Mouse (Mus musculus): ENCODE measurements around the gene Clcn3. TPM values are rescaled to one million over a fixed set of nuclear protein-coding genes. Genes with fewer than 3 reads are reported as not detected.

Gene Clcn3
- polyA plus RNA-seq, 1 experiment from 2014 or later, result 55.1 TPM

- WGBS, result 69% methylated on average over 5 of the region's 5 CpGs
- no peak overlapping the region for H3K27ac ChIP-seq (ENCODE audit: low read depth, low read length)
These were observed 4.6 kb downstream of the Clcn3 start for GRCm38 (mm10) chr8:60978496-60978895.

GRCm38 (mm10) chr8:60976818-60977217 lies 6.3 kb downstream of the Clcn3 start:
- H3K36me3 ChIP-seq (ENCODE audit: control insufficient read depth, insufficient read depth, low read length), result no peaks in the 10 kb centered on the region
- no peak overlapping the region for H3K27ac ChIP-seq (ENCODE audit: low read depth, low read length)
- H3K9me3 ChIP-seq (replicated peaks; ENCODE audit: control insufficient read depth, low read length), result no peaks in the 10 kb centered on the region
- no peak for DNase-seq (ENCODE audit: low spot score)
- no peak overlapping the region for H3K4me3 ChIP-seq (ENCODE audit: low read depth, low read length)
- peaks cover 5% of the 10 kb centered on the region for H3K4me1 ChIP-seq (ENCODE audit: control insufficient read depth, insufficient read depth, low read length)
- ATAC-seq, result no peak
- no peak overlapping the region for H3K4me2 ChIP-seq (ENCODE audit: low read length)
- WGBS, result 82% methylated on average over 9 of the region's 9 CpGs
- H3K9ac ChIP-seq (ENCODE audit: low read length), result no peak overlapping the region
- H3K27me3 ChIP-seq (replicated peaks; ENCODE audit: control insufficient read depth, insufficient read depth, low read length), result no peaks in the 10 kb centered on the region

More at GRCm38 (mm10) chr8:60978496-60978895, 4.6 kb downstream of the Clcn3 start:
- no peaks in the 10 kb centered on the region for H3K27me3 ChIP-seq (replicated peaks; ENCODE audit: control insufficient read depth, insufficient read depth, low read length)
- no peak for DNase-seq (ENCODE audit: low spot score)
- H3K4me1 ChIP-seq (ENCODE audit: control insufficient read depth, insufficient read depth, low read length), result peaks cover 6% of the 10 kb centered on the region
- no peak overlapping the region for H3K4me2 ChIP-seq (ENCODE audit: low read length)
- no peak overlapping the region for H3K9ac ChIP-seq (ENCODE audit: low read length)
- H3K9me3 ChIP-seq (replicated peaks; ENCODE audit: control insufficient read depth, low read length), result no peaks in the 10 kb centered on the region
- H3K4me3 ChIP-seq (ENCODE audit: low read depth, low read length), result no peak overlapping the region
- no peaks in the 10 kb centered on the region for H3K36me3 ChIP-seq (ENCODE audit: control insufficient read depth, insufficient read depth, low read length)
- ATAC-seq, result no peak

- Histone ChIP-seq H3K27ac (ENCODE audit: low read depth, low read length) (no peak overlapping the region), H3K4me2 (ENCODE audit: low read length) (no peak overlapping the region), H3K9ac (ENCODE audit: low read length) (no peak overlapping the region), H3K9me3 (replicated peaks; ENCODE audit: control insufficient read depth, low read length) (no peaks in the 10 kb centered on the region), H3K36me3 (ENCODE audit: control insufficient read depth, insufficient read depth, low read length) (no peaks in the 10 kb centered on the region), H3K4me1 (ENCODE audit: control insufficient read depth, insufficient read depth, low read length) (0 out of 2 replicates have a peak, but pooled peaks cover 3% of the 10 kb centered on the region), H3K4me3 (ENCODE audit: low read depth, low read length) (no peak overlapping the region), H3K27me3 (replicated peaks; ENCODE audit: control insufficient read depth, insufficient read depth, low read length) (no peaks in the 10 kb centered on the region)
- 87% methylated on average over 2 of the region's 2 CpGs for WGBS
- DNase-seq (ENCODE audit: low spot score), result no peak
- no peak for ATAC-seq
These were observed 8.3 kb downstream of the Clcn3 start for GRCm38 (mm10) chr8:60974837-60975236.

GRCm38 (mm10) chr8:60973448-60973847 lies 9.7 kb downstream of the Clcn3 start:
- Histone ChIP-seq H3K27me3 (replicated peaks; ENCODE audit: control insufficient read depth, insufficient read depth, low read length) (no peaks in the 10 kb centered on the region), H3K36me3 (ENCODE audit: control insufficient read depth, insufficient read depth, low read length) (no peaks in the 10 kb centered on the region), H3K4me1 (ENCODE audit: control insufficient read depth, insufficient read depth, low read length) (0 out of 2 replicates have a peak, but pooled peaks cover 3% of the 10 kb centered on the region), H3K4me2 (ENCODE audit: low read length) (no peak overlapping the region), H3K27ac (ENCODE audit: low read depth, low read length) (no peak overlapping the region), H3K9me3 (replicated peaks; ENCODE audit: control insufficient read depth, low read length) (no peaks in the 10 kb centered on the region), H3K4me3 (ENCODE audit: low read depth, low read length) (no peak overlapping the region), H3K9ac (ENCODE audit: low read length) (no peak overlapping the region)
- DNase-seq (ENCODE audit: low spot score) (no peak), ATAC-seq (no peak)
- whole genome bisulfite sequencing, result 82% methylated on average over 2 of the region's 2 CpGs

- Histone ChIP-seq H3K27ac (ENCODE audit: low read depth, low read length) (no peak overlapping the region), H3K4me2 (ENCODE audit: low read length) (no peak overlapping the region), H3K4me1 (ENCODE audit: control insufficient read depth, insufficient read depth, low read length) (0 out of 2 replicates have a peak, but pooled peaks cover 3% of the 10 kb centered on the region), H3K27me3 (replicated peaks; ENCODE audit: control insufficient read depth, insufficient read depth, low read length) (no peaks in the 10 kb centered on the region), H3K9me3 (replicated peaks; ENCODE audit: control insufficient read depth, low read length) (no peaks in the 10 kb centered on the region), H3K4me3 (ENCODE audit: low read depth, low read length) (no peak overlapping the region), H3K9ac (ENCODE audit: low read length) (no peak overlapping the region), H3K36me3 (ENCODE audit: control insufficient read depth, insufficient read depth, low read length) (no peaks in the 10 kb centered on the region)
- DNase-seq (ENCODE audit: low spot score), result peak; percentile 64
- 55% methylated on average over 4 of the region's 4 CpGs for WGBS
- no peak for ATAC-seq
These were observed 11.3 kb downstream of the Clcn3 start for GRCm38 (mm10) chr8:60971808-60972207.

- WGBS, result 54% methylated on average over 2 of the region's 2 CpGs
- Histone ChIP-seq H3K4me3 (ENCODE audit: low read depth, low read length) (no peak overlapping the region), H3K27ac (ENCODE audit: low read depth, low read length) (no peak overlapping the region), H3K9me3 (replicated peaks; ENCODE audit: control insufficient read depth, low read length) (no peaks in the 10 kb centered on the region), H3K36me3 (ENCODE audit: control insufficient read depth, insufficient read depth, low read length) (no peaks in the 10 kb centered on the region), H3K27me3 (replicated peaks; ENCODE audit: control insufficient read depth, insufficient read depth, low read length) (no peaks in the 10 kb centered on the region), H3K9ac (ENCODE audit: low read length) (no peak overlapping the region), H3K4me2 (ENCODE audit: low read length) (no peak overlapping the region), H3K4me1 (ENCODE audit: control insufficient read depth, insufficient read depth, low read length) (0 out of 2 replicates have a peak, but pooled peaks cover 3% of the 10 kb centered on the region)
- ATAC-seq (no peak), DNase-seq (ENCODE audit: low spot score) (no peak)
These were observed 14.0 kb downstream of the Clcn3 start for GRCm38 (mm10) chr8:60969091-60969490.

- H3K36me3 ChIP-seq (ENCODE audit: control insufficient read depth, insufficient read depth, low read length), result no peaks in the 10 kb centered on the region
- no peak overlapping the region for H3K27ac ChIP-seq (ENCODE audit: low read depth, low read length)
- no peaks in the 10 kb centered on the region for H3K27me3 ChIP-seq (replicated peaks; ENCODE audit: control insufficient read depth, insufficient read depth, low read length)
- no peak overlapping the region for H3K9ac ChIP-seq (ENCODE audit: low read length)
- H3K4me1 ChIP-seq (ENCODE audit: control insufficient read depth, insufficient read depth, low read length), result no peaks in the 10 kb centered on the region
- no peak for ATAC-seq
- DNase-seq (ENCODE audit: low spot score), result no peak
- H3K4me2 ChIP-seq (ENCODE audit: low read length), result no peak overlapping the region
- H3K9me3 ChIP-seq (replicated peaks; ENCODE audit: control insufficient read depth, low read length), result no peaks in the 10 kb centered on the region
- 26% methylated on average over 3 of the region's 3 CpGs for WGBS
- H3K4me3 ChIP-seq (ENCODE audit: low read depth, low read length), result no peak overlapping the region
These were observed 17.4 kb downstream of the Clcn3 start for GRCm38 (mm10) chr8:60965741-60966140.

- Histone ChIP-seq H3K9ac (ENCODE audit: low read length) (no peak overlapping the region), H3K4me1 (ENCODE audit: control insufficient read depth, insufficient read depth, low read length) (no peaks in the 10 kb centered on the region), H3K36me3 (ENCODE audit: control insufficient read depth, insufficient read depth, low read length) (no peaks in the 10 kb centered on the region), H3K9me3 (replicated peaks; ENCODE audit: control insufficient read depth, low read length) (no peaks in the 10 kb centered on the region), H3K4me3 (ENCODE audit: low read depth, low read length) (no peak overlapping the region), H3K27me3 (replicated peaks; ENCODE audit: control insufficient read depth, insufficient read depth, low read length) (no peaks in the 10 kb centered on the region), H3K27ac (ENCODE audit: low read depth, low read length) (no peak overlapping the region), H3K4me2 (ENCODE audit: low read length) (no peak overlapping the region)
- DNase-seq (ENCODE audit: low spot score), result no peak
- 67% methylated on average over 6 of the region's 6 CpGs for WGBS
- no peak for ATAC-seq
These were observed 17.8 kb downstream of the Clcn3 start for GRCm38 (mm10) chr8:60965306-60965705.

- Histone ChIP-seq H3K4me1 (ENCODE audit: control insufficient read depth, insufficient read depth, low read length) (no peaks in the 10 kb centered on the region), H3K27ac (ENCODE audit: low read depth, low read length) (no peak overlapping the region), H3K27me3 (replicated peaks; ENCODE audit: control insufficient read depth, insufficient read depth, low read length) (no peaks in the 10 kb centered on the region), H3K36me3 (ENCODE audit: control insufficient read depth, insufficient read depth, low read length) (no peaks in the 10 kb centered on the region), H3K9ac (ENCODE audit: low read length) (no peak overlapping the region), H3K9me3 (replicated peaks; ENCODE audit: control insufficient read depth, low read length) (no peaks in the 10 kb centered on the region), H3K4me3 (ENCODE audit: low read depth, low read length) (no peak overlapping the region), H3K4me2 (ENCODE audit: low read length) (no peak overlapping the region)
- ATAC-seq (no peak), DNase-seq (ENCODE audit: low spot score) (no peak)
- WGBS, result 69% methylated on average over 4 of the region's 4 CpGs
These were observed 18.6 kb downstream of the Clcn3 start for GRCm38 (mm10) chr8:60964518-60964917.

Measured in forebrain, embryonic 14.5 days (tissue).